Mouse (Mus musculus) spleen, adult 12 weeks (tissue): ENCODE data around the gene Nek9.
A peak's percentile ranks its signal among the peaks of the same experiment; 100 is the strongest.
"Not testable (repeated sequence)": the region's sequence is repeated elsewhere in the genome, so short reads cannot be mapped to it uniquely, and the experiment has no call there.

ENCODE experiments used
- DNase-seq: peaks from one replicate; pipeline ENCODE4 v3.0.0; 2022; ENCODE audit warnings: low spot score

Nek9 gene

GRCm38 (mm10) chr12:85289157-85290000 lies 49.8 kb downstream of the Nek9 start:
- no peak for DNase-seq

GRCm38 (mm10) chr12:85288486-85289156 lies 50.5 kb downstream of the Nek9 start, which contains the start of gene Zc2hc1c:
TSS of gene Zc2hc1c (plus strand) at chr12:85288591.
- DNase-seq: peak; percentile 61

- peak; percentile 40 for DNase-seq
These were observed 51.2 kb downstream of the Nek9 start, which contains the start of gene Acyp1 for GRCm38 (mm10) chr12:85287809-85288485. TSS of gene Acyp1 (minus strand) at chr12:85288438.

GRCm38 (mm10) chr12:85286941-85287340 lies 52.2 kb downstream of the Nek9 start:
- no peak for DNase-seq

- no peak for DNase-seq
These were observed 54.2 kb downstream of the Nek9 start for GRCm38 (mm10) chr12:85284996-85285395.

GRCm38 (mm10) chr12:85284331-85284730 lies 54.8 kb downstream of the Nek9 start:
- DNase-seq: no peak

- DNase-seq: not testable (repeated sequence)
These were observed 57.4 kb downstream of the Nek9 start for GRCm38 (mm10) chr12:85281756-85282155.

GRCm38 (mm10) chr12:85280845-85281651 lies 58.1 kb downstream of the Nek9 start:
- no peak for DNase-seq

- peak; percentile 95 for DNase-seq
These were observed 58.9 kb downstream of the Nek9 start for GRCm38 (mm10) chr12:85280105-85280844.

GRCm38 (mm10) chr12:85279396-85280080 lies 59.6 kb downstream of the Nek9 start:
- DNase-seq: peak; percentile 35

GRCm38 (mm10) chr12:85278919-85279318 lies 60.2 kb downstream of the Nek9 start:
- no peak for DNase-seq

GRCm38 (mm10) chr12:85276273-85276672 lies 62.9 kb downstream of the Nek9 start:
- DNase-seq: no peak

- DNase-seq: no peak
These were observed 65.7 kb downstream of the Nek9 start for GRCm38 (mm10) chr12:85273508-85273907.

GRCm38 (mm10) chr12:85271843-85272206 lies 67.3 kb downstream of the Nek9 start:
- DNase-seq: no peak

- DNase-seq: no peak
These were observed 67.9 kb downstream of the Nek9 start for GRCm38 (mm10) chr12:85271132-85271842.

GRCm38 (mm10) chr12:85270319-85270718 lies 68.8 kb downstream of the Nek9 start, which contains the start of gene Mlh3:
TSS of gene Mlh3 (minus strand) at chr12:85270599.
- peak; percentile 67 for DNase-seq

- no peak for DNase-seq
These were observed 69.3 kb downstream of the Nek9 start for GRCm38 (mm10) chr12:85269821-85270220.

GRCm38 (mm10) chr12:85266248-85266647 lies 72.9 kb downstream of the Nek9 start:
- no peak for DNase-seq

GRCm38 (mm10) chr12:85264940-85265339 lies 74.2 kb downstream of the Nek9 start:
- DNase-seq: no peak

GRCm38 (mm10) chr12:85264531-85264930 lies 74.6 kb downstream of the Nek9 start:
- no peak for DNase-seq
